Mouse (Mus musculus): ENCODE measurements around the gene Defa30.
"Not testable (repeated sequence)": the region's sequence is repeated elsewhere in the genome, so short reads cannot be mapped to it uniquely, and the experiment has no call there.

Defa30 gene

GRCm38 (mm10) chr8:21134342-21134741 lies at the start of gene Defa30:
TSS of gene Defa30 (plus strand) at chr8:21134642.
- not testable (repeated sequence) for DNase-seq (ENCODE audit: low spot score)

DNA sequence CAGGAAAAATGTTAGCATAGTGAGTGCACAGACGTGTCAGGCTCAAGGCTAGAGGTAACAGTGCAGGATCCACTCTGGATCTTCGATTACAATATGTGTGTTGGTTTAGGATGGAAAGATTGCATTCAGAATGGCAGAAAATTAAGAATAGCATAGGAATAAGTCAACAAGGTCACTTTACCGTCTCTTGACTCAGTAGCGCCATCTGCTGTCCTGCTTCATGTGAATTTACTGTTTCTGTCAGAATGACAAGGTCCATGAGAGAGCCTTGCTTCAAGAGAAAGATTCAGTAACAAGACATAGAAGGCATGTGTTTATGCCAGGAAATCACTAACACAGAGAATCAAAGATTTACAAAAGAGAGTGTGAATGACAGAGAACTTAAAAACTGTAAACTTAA lies 41.3 kb upstream of the Defa30 start:
- no peak for DNase-seq (ENCODE audit: low spot score)

GRCm38 (mm10) chr8:21095950-21096349 lies 38.5 kb upstream of the Defa30 start, which contains the start of gene Gm14851:
TSS of gene Gm14851 (minus strand) at chr8:21096050.
- DNase-seq (ENCODE audit: low spot score) = not testable (repeated sequence)

DNA sequence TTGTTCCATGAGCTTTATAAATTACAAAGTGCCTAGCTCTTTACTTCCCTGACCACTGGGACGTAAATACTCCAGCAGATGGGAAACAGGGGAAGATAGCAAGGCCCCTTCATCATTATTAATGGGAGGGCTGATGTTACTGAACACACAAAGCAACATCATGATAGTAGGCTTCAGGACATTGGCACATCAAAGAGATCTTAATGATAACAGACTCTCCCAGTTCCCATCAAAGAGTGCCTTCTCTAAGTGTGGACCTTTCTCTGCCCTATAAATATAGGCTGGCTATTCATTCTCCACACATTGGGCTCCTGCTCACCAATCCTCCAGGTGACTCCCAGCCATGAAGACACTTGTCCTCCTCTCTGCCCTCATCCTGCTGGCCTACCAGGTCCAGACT lies 27.5 kb downstream of the Defa30 start, which contains the start of gene Defa22:
Gene Defa22, plus strand, starts transcription at position 301 of the 400 bp plus-strand sequence.
- not testable (repeated sequence) for DNase-seq (ENCODE audit: low spot score)
